Mouse (Mus musculus): Measurements from ENCODE around the gene Klra8. TPM values are rescaled to one million over a fixed set of nuclear protein-coding genes. Genes with fewer than 3 reads are reported as not detected.
"Not testable (repeated sequence)": the region's sequence is repeated elsewhere in the genome, so short reads cannot be mapped to it uniquely, and the experiment has no call there.

Klra8 gene
- total RNA-seq (2015; ENCODE audit: low replicate concordance) (1.9 TPM in 1 of 2 replicates, not detected in the other), total RNA-seq (2017; ENCODE audit: low replicate concordance) (not detected in 2 replicates)

DNA sequence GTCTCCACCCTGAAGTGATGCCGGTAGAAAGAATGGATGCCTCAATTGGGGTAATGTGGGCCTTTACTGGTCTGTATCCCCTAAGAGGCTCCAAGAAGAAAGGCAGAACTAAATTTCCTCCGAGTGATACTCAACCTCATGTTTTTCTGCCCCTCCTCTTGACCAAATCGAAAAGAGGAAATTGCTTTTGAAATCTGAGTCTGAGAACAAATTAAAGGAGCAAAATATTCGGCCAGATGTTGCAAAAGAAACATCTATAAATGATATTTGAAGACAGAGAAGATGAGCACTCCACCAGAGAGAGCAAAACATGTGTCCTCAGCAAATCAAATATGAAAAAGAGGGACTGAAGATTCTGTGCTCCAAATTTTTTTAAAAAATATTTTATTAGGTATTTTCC is at the start of gene Klra8:
Klra8 (minus strand) TSS at position 101 of the 400 bp plus-strand sequence.
- ATAC-seq (replicated peaks; ENCODE audit: low FRiP score, poor library complexity, severe bottlenecking), result not testable (repeated sequence)

GRCm38 (mm10) chr6:130110485-130110884 is 19.2 kb downstream of the Klra8 start:
- ATAC-seq (replicated peaks; ENCODE audit: low FRiP score, poor library complexity, severe bottlenecking), result no peak

DNA sequence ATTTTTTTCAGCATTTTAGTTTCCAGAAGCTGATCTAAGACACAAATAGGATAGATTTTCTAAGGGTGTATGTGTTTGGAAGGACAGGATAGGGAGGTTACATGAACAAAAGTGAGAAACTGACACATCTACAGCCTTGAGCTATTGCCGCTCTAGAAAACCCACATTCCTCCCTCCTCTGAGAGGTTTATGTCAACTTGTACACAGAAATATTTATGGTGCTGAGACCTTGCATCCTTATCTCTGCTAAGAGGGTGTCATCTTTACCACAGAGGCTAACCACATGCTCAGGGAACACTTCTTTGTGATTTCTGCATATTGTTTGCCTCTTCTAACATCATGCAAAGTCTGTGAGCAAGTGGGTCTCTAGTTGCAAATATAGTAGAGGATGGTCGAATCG is 27.0 kb downstream of the Klra8 start:
- ATAC-seq (replicated peaks; ENCODE audit: low FRiP score, poor library complexity, severe bottlenecking), result not testable (repeated sequence)

- ATAC-seq (replicated peaks; ENCODE audit: low FRiP score, poor library complexity, severe bottlenecking), result no peak
Observed at GRCm38 (mm10) chr6:130092336-130092948, 37.3 kb downstream of the Klra8 start.

DNA sequence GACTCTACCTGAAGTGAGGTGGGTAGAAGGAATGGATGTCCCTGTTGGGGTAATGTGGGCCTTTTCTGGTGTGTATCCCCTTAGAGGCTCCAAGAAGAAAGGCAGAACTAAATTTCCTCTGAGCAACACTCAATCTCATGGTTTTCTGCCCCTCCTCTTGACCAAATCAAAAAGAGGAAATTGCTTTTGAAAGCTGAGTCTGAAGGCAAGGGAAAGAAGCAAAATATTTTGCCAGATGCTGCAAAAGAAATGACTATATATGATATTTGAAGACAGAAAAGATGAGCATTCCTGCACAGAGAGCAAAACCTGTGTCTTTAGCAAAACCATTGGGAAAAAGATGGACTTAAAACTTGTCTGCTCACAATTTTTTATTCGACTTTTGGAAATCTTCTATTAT is 62.5 kb downstream of the Klra8 start, which contains the start of gene Klra4:
Klra4 (minus strand) TSS at position 101 of the 400 bp plus-strand sequence.
- not testable (repeated sequence) for ATAC-seq (replicated peaks; ENCODE audit: low FRiP score, poor library complexity, severe bottlenecking)

Other genes with a start within 250 kb of the Klra8 start
- not detected in 2 replicates for gene Klra5, start 212.2 kb downstream of the Klra8 start, total RNA-seq (2015; ENCODE audit: low replicate concordance)
- gene Klra5, start 212.2 kb downstream of the Klra8 start, total RNA-seq (2017; ENCODE audit: low replicate concordance), result not detected in 2 replicates
- gene Klra6, start 102.9 kb downstream of the Klra8 start, total RNA-seq (2015; ENCODE audit: low replicate concordance), result not detected in 2 replicates
- gene Klra6, start 102.9 kb downstream of the Klra8 start, total RNA-seq (2017; ENCODE audit: low replicate concordance), result not detected in 2 replicates
- not detected in 2 replicates for gene Klra4, start 62.6 kb downstream of the Klra8 start, total RNA-seq (2015; ENCODE audit: low replicate concordance)
- gene Klra4, start 62.6 kb downstream of the Klra8 start, total RNA-seq (2017; ENCODE audit: low replicate concordance), result not detected in 2 replicates
- not detected in 2 replicates for gene Klra9, start 63.2 kb upstream of the Klra8 start, total RNA-seq (2015; ENCODE audit: low replicate concordance)
- gene Klra9, start 63.2 kb upstream of the Klra8 start, total RNA-seq (2017; ENCODE audit: low replicate concordance), result 1.5 TPM in 1 of 2 replicates, not detected in the other
- 2.7 and 7.7 TPM in 2 replicates for gene Klra7, start 103.4 kb upstream of the Klra8 start, total RNA-seq (2015; ENCODE audit: low replicate concordance)
- gene Klra7, start 103.4 kb upstream of the Klra8 start, total RNA-seq (2017; ENCODE audit: low replicate concordance), result not detected in 2 replicates
- not detected in 2 replicates for gene Klra10, start 152.0 kb upstream of the Klra8 start, total RNA-seq (2015; ENCODE audit: low replicate concordance)
- not detected in 2 replicates for gene Klra10, start 152.0 kb upstream of the Klra8 start, total RNA-seq (2017; ENCODE audit: low replicate concordance)
- 4.0 TPM in 1 of 2 replicates, not detected in the other for gene Klra3, start 207.7 kb upstream of the Klra8 start, total RNA-seq (2015; ENCODE audit: low replicate concordance)
- 1.7 TPM in 1 of 2 replicates, not detected in the other for gene Klra3, start 207.7 kb upstream of the Klra8 start, total RNA-seq (2017; ENCODE audit: low replicate concordance)